Mouse (Mus musculus): ENCODE data around the gene Adcy4. TPM values are rescaled to one million over a fixed set of nuclear protein-coding genes. Genes with fewer than 3 reads are reported as not detected.

The Adcy4 gene
- polyA plus RNA-seq, 1 experiment: 4.1 TPM

GRCm38 (mm10) chr14:55730531-55731032 is 53.3 kb downstream of the Adcy4 start:
- H3K27me3 ChIP-seq (ENCODE audit: control insufficient read depth, insufficient read depth, low read length): no peaks in the 10 kb centered on the region
- 7% methylated on average over 7 of the region's 7 CpGs for WGBS
- 0 out of 2 replicates have a peak overlapping the region, but pooled peaks have one; percentile 28 for H3K27ac ChIP-seq (ENCODE audit: insufficient read depth, low read length)
- no peaks in the 10 kb centered on the region for H3K4me1 ChIP-seq (ENCODE audit: control insufficient read depth, insufficient read depth, low read length)
- TF ChIP-seq POLR2A (IDR thresholded peaks at IDR 0.05; ENCODE audit: borderline replicate concordance, insufficient read depth, low read length) (no peak), CTCF (IDR thresholded peaks at IDR 0.05; ENCODE audit: borderline replicate concordance, insufficient read depth, low read depth, low read length) (no peak)
- DNase-seq: peak in 1 of 2 experiments; percentile 31
- H3K4me3 ChIP-seq (replicated peaks; ENCODE audit: insufficient read depth, low read depth, low read length): no peak overlapping the region

GRCm38 (mm10) chr14:55730116-55730515 is 53.8 kb downstream of the Adcy4 start:
- Histone ChIP-seq H3K4me1 (ENCODE audit: control insufficient read depth, insufficient read depth, low read length) (no peaks in the 10 kb centered on the region), H3K27ac (ENCODE audit: insufficient read depth, low read length) (no peak overlapping the region), H3K4me3 (replicated peaks; ENCODE audit: insufficient read depth, low read depth, low read length) (no peak overlapping the region), H3K27me3 (ENCODE audit: control insufficient read depth, insufficient read depth, low read length) (no peaks in the 10 kb centered on the region)
- WGBS: 21% methylated on average over 7 of the region's 7 CpGs
- DNase-seq: no peak
- no peak for TF ChIP-seq CTCF (IDR thresholded peaks at IDR 0.05; ENCODE audit: borderline replicate concordance, insufficient read depth, low read depth, low read length)
- no peak for TF ChIP-seq POLR2A (IDR thresholded peaks at IDR 0.05; ENCODE audit: borderline replicate concordance, insufficient read depth, low read length)

GRCm38 (mm10) chr14:55727889-55728685 is 55.8 kb downstream of the Adcy4 start:
- Histone ChIP-seq H3K4me3 (replicated peaks; ENCODE audit: insufficient read depth, low read depth, low read length) (no peak overlapping the region), H3K4me1 (ENCODE audit: control insufficient read depth, insufficient read depth, low read length) (no peaks in the 10 kb centered on the region), H3K27ac (ENCODE audit: insufficient read depth, low read length) (no peak overlapping the region), H3K27me3 (ENCODE audit: control insufficient read depth, insufficient read depth, low read length) (no peaks in the 10 kb centered on the region)
- TF ChIP-seq POLR2A (IDR thresholded peaks at IDR 0.05; ENCODE audit: borderline replicate concordance, insufficient read depth, low read length) (no peak), CTCF (IDR thresholded peaks at IDR 0.05; ENCODE audit: borderline replicate concordance, insufficient read depth, low read depth, low read length) (no peak)
- DNase-seq: no peak
- 61% methylated on average over 8 of the region's 8 CpGs for WGBS

DNA sequence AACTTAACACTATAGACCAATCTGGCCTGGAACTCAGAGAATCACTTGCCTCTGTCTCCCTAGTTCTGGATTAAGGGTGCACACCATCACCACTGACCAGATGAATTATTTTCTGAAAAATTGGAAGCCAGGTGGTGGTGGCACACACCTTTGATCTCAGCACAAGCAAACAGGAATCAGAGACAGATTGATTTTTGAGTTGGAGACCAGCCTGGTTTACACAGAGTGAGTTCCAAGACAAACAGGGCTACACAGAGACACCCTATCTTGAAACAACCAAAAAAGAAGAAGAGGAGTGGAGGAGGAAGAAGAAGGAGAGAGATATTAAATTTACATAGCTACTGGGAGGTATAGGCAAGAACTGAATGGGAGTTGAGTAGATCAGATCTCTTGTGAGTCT is 57.6 kb downstream of the Adcy4 start:
- H3K27me3 ChIP-seq (ENCODE audit: control insufficient read depth, insufficient read depth, low read length): no peaks in the 10 kb centered on the region
- no peak overlapping the region for H3K27ac ChIP-seq (ENCODE audit: insufficient read depth, low read length)
- TF ChIP-seq POLR2A (IDR thresholded peaks at IDR 0.05; ENCODE audit: borderline replicate concordance, insufficient read depth, low read length) (no peak), CTCF (IDR thresholded peaks at IDR 0.05; ENCODE audit: borderline replicate concordance, insufficient read depth, low read depth, low read length) (no peak)
- H3K4me1 ChIP-seq (ENCODE audit: control insufficient read depth, insufficient read depth, low read length): peaks cover under 1% of the 10 kb centered on the region; the same call in 1 of the 2 replicates
- DNase-seq: no peak
- H3K4me3 ChIP-seq (replicated peaks; ENCODE audit: insufficient read depth, low read depth, low read length): no peak overlapping the region

GRCm38 (mm10) chr14:55724411-55724871 is 59.5 kb downstream of the Adcy4 start:
- 70% methylated on average over 8 of the region's 8 CpGs for WGBS
- TF ChIP-seq POLR2A (IDR thresholded peaks at IDR 0.05; ENCODE audit: borderline replicate concordance, insufficient read depth, low read length): no peak
- TF ChIP-seq CTCF (IDR thresholded peaks at IDR 0.05; ENCODE audit: borderline replicate concordance, insufficient read depth, low read depth, low read length): no peak
- H3K4me1 ChIP-seq (ENCODE audit: control insufficient read depth, insufficient read depth, low read length): peaks cover 4% of the 10 kb centered on the region; the same call in 1 of the 2 replicates
- H3K4me3 ChIP-seq (replicated peaks; ENCODE audit: insufficient read depth, low read depth, low read length): no peak overlapping the region
- no peak overlapping the region for H3K27ac ChIP-seq (ENCODE audit: insufficient read depth, low read length)
- no peak for DNase-seq
- no peaks in the 10 kb centered on the region for H3K27me3 ChIP-seq (ENCODE audit: control insufficient read depth, insufficient read depth, low read length)

DNA sequence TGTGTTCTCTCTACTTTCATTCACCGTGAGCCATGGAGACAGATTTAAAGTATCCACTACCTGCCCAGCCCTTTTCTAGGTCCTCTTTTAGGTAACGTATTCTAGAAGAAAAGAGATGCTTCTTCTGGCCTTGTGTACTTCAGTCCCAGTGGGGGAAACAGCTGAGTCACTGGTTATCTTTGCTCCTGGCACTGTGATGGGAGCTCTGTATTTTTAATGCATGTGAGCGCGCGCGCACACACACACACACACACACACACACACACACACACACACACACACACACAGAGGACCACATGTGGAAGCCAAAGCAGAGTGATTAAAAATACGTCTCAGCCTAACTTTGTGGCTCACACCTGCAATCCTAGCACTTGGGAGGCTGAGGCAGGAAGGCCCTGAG is 60.5 kb downstream of the Adcy4 start:
- WGBS: 89% methylated on average over 7 of the region's 7 CpGs
- no peak overlapping the region for H3K27ac ChIP-seq (ENCODE audit: insufficient read depth, low read length)
- TF ChIP-seq POLR2A (IDR thresholded peaks at IDR 0.05; ENCODE audit: borderline replicate concordance, insufficient read depth, low read length) (no peak), CTCF (IDR thresholded peaks at IDR 0.05; ENCODE audit: borderline replicate concordance, insufficient read depth, low read depth, low read length) (no peak)
- DNase-seq: no peak
- no peaks in the 10 kb centered on the region for H3K27me3 ChIP-seq (ENCODE audit: control insufficient read depth, insufficient read depth, low read length)
- peaks cover 4% of the 10 kb centered on the region; the same call in 1 of the 2 replicates for H3K4me1 ChIP-seq (ENCODE audit: control insufficient read depth, insufficient read depth, low read length)
- no peak overlapping the region for H3K4me3 ChIP-seq (replicated peaks; ENCODE audit: insufficient read depth, low read depth, low read length)

GRCm38 (mm10) chr14:55722438-55722945 is 61.4 kb downstream of the Adcy4 start:
- H3K27me3 ChIP-seq (ENCODE audit: control insufficient read depth, insufficient read depth, low read length): no peaks in the 10 kb centered on the region
- no peak overlapping the region for H3K27ac ChIP-seq (ENCODE audit: insufficient read depth, low read length)
- peaks cover 4% of the 10 kb centered on the region; the same call in 1 of the 2 replicates for H3K4me1 ChIP-seq (ENCODE audit: control insufficient read depth, insufficient read depth, low read length)
- H3K4me3 ChIP-seq (replicated peaks; ENCODE audit: insufficient read depth, low read depth, low read length): no peak overlapping the region
- DNase-seq: no peak
- 45% methylated on average over 8 of the region's 8 CpGs for WGBS
- no peak for TF ChIP-seq CTCF (IDR thresholded peaks at IDR 0.05; ENCODE audit: borderline replicate concordance, insufficient read depth, low read depth, low read length)
- no peak for TF ChIP-seq POLR2A (IDR thresholded peaks at IDR 0.05; ENCODE audit: borderline replicate concordance, insufficient read depth, low read length)

All from cerebellum, adult 2 months (tissue).